Mouse (Mus musculus): ENCODE data around the gene Pgap3. TPM values are rescaled to one million over a fixed set of nuclear protein-coding genes. Genes with fewer than 3 reads are reported as not detected.

The Pgap3 gene
- polyA plus RNA-seq (2015; fragmentation: Nextera tagmentation; extraction: Ambion mirVana), result 6.5 and 7.7 TPM in 2 replicates

DNA sequence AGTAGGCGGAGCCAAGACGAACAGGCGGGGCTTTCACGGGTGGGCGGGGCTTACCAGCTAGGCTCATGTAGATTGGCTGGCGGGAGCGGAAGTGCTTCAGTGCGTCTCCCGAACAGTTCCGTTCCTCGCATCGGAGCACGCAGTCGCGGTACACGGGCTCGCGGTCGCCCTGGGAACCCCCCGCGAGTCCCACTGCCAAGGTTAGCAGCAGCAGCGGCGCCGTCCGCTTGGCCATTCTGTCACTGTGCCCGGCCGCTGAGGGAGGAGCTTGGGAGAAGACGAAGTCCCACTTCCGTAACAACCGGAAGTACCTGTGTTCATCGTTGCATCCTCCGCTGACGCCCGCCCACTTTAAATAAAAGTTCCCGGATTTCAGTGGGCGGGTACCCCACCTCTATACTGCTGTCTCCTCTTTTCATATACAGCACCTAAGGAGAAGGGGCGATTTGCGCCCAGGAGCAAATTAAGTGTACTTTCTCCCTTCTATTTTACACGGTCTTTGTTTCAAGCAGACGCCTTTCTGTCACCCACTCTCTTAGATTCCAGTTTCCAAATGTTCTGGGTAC lies at the start of gene Pgap3:
TSS of gene Pgap3 (minus strand) at position 330 of the 566 bp plus-strand sequence.
- WGBS, result under 1% methylated on average over 40 of the region's 40 CpGs
- H3K4me3 ChIP-seq, result peak within 1 kb of the TSS; percentile 72
- peak; percentile 93 for ATAC-seq (replicated peaks)
- peaks cover 4% of the 10 kb centered on the region; the same call in 1 of the 2 replicates for H3K27me3 ChIP-seq
- peak within 1 kb of the TSS; percentile 72 for H3K4me2 ChIP-seq (replicated peaks)
- H3K27ac ChIP-seq (replicated peaks), result peak within 1 kb of the TSS; percentile 95
- H3K4me1 ChIP-seq, result peaks cover 12% of the 10 kb centered on the region
- no peaks in the 10 kb centered on the region for H3K36me3 ChIP-seq
- peak within 1 kb of the TSS; percentile 72 for H3K9ac ChIP-seq (replicated peaks)
- no peaks in the 10 kb centered on the region for H3K9me3 ChIP-seq

DNA sequence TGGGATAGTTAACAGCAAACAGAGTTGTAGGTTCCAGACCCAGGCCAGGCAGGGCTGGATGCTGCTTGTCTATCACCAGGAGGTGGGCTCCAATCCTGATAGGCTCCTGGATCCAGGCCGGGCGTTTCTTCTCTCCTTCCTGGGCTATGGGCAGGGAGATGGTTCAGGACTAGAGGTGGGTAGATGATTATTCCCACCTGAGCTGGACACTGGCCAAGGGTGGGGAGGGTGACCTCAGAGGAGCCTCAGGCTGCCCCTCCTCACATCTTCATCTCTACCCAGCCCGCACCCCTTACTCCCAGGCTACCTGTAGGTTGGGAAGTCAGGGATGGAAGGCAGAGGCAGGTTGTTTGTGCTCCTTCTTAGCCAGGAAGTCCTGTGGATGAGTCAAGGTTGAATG lies 49.1 kb upstream of the Pgap3 start:
- WGBS, result 90% methylated on average over 3 of the region's 3 CpGs
- no peak overlapping the region for H3K4me3 ChIP-seq
- H3K27ac ChIP-seq (replicated peaks), result no peak overlapping the region
- no peak overlapping the region for H3K4me2 ChIP-seq (replicated peaks)
- H3K9ac ChIP-seq (replicated peaks), result no peak overlapping the region
- peaks cover 25% of the 10 kb centered on the region; the same call in 1 of the 2 replicates for H3K27me3 ChIP-seq
- no peaks in the 10 kb centered on the region for H3K36me3 ChIP-seq
- 0 out of 2 replicates have a peak, but pooled peaks cover 6% of the 10 kb centered on the region for H3K4me1 ChIP-seq
- no peaks in the 10 kb centered on the region for H3K9me3 ChIP-seq
- no peak for ATAC-seq (replicated peaks)

DNA sequence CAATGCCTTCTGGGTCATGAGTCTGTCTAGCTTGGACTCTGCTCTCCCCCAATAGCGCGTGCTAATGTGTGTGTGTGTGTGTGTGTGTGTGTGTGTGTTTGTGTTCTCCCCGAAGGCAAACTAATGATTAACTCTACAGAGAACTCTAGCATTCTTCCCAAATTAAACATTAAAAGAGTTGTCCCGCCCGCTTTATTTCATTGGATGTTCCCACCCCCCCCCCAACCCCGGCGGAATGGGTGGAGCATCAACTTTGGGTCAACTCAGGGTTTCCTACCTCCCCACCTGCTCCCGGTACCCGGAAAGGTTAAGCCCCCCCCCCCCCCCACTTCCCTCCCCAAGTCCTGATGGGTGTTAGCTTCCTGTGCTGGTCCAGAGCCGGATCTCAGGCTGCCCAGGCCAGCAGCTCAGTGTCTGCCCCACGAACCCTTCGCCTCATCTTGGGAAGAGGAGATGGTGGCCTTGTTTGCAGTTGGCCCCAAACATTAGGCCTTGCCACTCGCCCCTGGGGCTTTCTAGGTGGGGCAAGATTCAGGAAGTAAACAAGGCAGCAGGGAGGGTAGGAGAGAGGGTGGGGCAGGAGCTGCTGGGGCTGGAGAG lies 48.0 kb upstream of the Pgap3 start:
- Histone ChIP-seq H3K27me3 (peaks cover 25% of the 10 kb centered on the region; the same call in 1 of the 2 replicates), H3K4me2 (replicated peaks) (no peak overlapping the region), H3K4me1 (0 out of 2 replicates have a peak, but pooled peaks cover 6% of the 10 kb centered on the region), H3K9me3 (no peaks in the 10 kb centered on the region), H3K36me3 (no peaks in the 10 kb centered on the region), H3K9ac (replicated peaks) (no peak overlapping the region), H3K4me3 (no peak overlapping the region), H3K27ac (replicated peaks) (no peak overlapping the region)
- 53% methylated on average over 13 of the region's 13 CpGs for WGBS
- ATAC-seq (replicated peaks), result no peak

DNA sequence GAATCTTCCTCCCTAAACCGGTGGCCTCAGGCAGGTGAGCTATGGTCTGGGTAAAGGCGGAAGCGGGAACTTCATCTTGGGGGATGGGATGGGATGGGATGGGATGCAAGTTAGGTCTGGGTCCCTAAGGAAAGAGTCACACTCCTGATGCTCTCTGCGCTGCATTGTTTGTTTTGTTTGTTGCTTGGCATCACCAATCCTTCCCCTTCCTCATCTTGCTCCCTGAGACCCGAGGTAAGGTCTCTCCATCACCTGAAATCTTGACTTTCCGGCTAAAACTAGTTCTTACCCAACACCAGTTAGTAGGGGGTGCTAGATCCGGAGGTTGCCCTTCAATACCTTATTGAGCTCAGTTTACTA lies 47.2 kb upstream of the Pgap3 start:
- WGBS, result 20% methylated on average over 7 of the region's 7 CpGs
- no peak overlapping the region for H3K4me3 ChIP-seq
- H3K27me3 ChIP-seq, result peaks cover 25% of the 10 kb centered on the region; the same call in 1 of the 2 replicates
- no peak overlapping the region for H3K4me2 ChIP-seq (replicated peaks)
- H3K4me1 ChIP-seq, result 0 out of 2 replicates have a peak, but pooled peaks cover 6% of the 10 kb centered on the region
- H3K27ac ChIP-seq (replicated peaks), result no peak overlapping the region
- no peaks in the 10 kb centered on the region for H3K36me3 ChIP-seq
- no peaks in the 10 kb centered on the region for H3K9me3 ChIP-seq
- ATAC-seq (replicated peaks), result no peak
- no peak overlapping the region for H3K9ac ChIP-seq (replicated peaks)

DNA sequence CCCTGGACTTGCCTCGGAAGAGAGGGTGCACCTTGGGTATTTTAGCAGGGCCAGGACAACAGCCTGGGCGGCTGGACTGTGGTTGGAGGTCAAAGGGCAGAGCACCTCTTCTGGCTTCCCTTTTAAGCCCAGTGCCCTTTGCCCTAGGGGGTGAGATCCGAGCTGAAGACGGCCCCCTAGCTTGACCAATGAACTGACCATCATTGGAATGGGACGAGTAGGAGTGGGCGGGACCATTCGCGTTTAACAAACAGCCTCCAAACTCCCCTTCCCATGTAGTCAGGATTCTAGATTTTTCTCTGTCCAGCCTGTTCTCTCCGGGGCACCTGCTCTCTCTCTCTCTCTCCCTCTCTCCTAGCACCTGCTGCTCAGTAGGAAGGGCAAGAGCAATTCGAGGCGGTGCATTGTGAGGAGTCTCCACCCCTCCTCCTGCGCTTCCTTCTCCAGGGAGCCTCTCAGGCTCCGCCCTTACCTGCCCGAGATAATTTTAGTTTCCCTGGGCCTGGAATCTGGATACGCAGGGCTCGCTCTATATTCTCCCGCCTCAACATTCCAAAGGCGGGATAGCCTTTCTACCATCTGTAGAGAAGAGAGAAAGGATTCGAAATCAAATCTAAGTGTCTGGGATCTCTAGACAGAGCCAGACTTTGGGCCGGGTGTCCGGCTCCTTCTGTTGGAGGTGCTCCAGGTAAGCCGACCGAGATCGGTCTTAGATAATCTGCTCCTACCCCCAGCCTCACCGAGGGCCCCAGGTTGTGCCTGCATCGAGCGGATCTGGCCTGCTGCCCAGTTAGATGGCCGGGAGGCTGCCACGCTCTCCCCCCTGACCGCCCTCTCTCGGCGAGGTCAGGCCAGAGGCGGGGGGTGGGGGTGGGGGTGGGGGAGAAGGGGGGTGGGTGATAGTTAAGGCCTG lies 46.5 kb upstream of the Pgap3 start:
- H3K9ac ChIP-seq (replicated peaks), result no peak overlapping the region
- 0 out of 2 replicates have a peak overlapping the region, but pooled peaks have one; percentile 13 for H3K4me3 ChIP-seq
- no peaks in the 10 kb centered on the region for H3K36me3 ChIP-seq
- H3K4me1 ChIP-seq, result 0 out of 2 replicates have a peak, but pooled peaks cover 6% of the 10 kb centered on the region
- ATAC-seq (replicated peaks), result no peak
- H3K9me3 ChIP-seq, result no peaks in the 10 kb centered on the region
- H3K4me2 ChIP-seq (replicated peaks), result peak overlapping the region; percentile 12; the same call in 1 of the 2 replicates
- H3K27ac ChIP-seq (replicated peaks), result no peak overlapping the region
- 3% methylated on average over 32 of the region's 33 CpGs for WGBS
- peaks cover 25% of the 10 kb centered on the region; the same call in 1 of the 2 replicates for H3K27me3 ChIP-seq

DNA sequence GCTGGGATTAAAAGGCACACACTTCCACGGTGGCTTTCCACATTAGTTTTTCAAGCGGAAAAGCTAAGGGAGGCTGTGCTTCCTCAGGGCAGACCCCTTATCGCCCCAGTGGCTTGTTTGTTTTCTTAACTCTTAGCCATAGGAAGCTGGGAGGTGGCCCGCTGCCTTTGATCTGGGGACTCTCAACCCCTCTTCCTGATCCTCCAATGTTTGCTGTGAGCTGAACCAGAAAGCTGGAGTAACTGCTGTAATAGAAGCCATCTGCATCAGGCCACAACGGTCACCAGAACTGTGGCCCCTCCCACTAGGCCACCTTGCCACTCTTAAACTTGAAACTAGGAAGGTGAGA lies 45.9 kb upstream of the Pgap3 start, which contains the start of gene Grb7:
TSS of gene Grb7 (plus strand) at position 182 of the 349 bp plus-strand sequence.
- Histone ChIP-seq H3K9me3 (no peaks in the 10 kb centered on the region), H3K9ac (replicated peaks) (no peak within 1 kb of the TSS), H3K27me3 (peaks cover 25% of the 10 kb centered on the region; the same call in 1 of the 2 replicates), H3K4me2 (replicated peaks) (peak within 1 kb of the TSS; percentile 12; the same call in 1 of the 2 replicates), H3K27ac (replicated peaks) (no peak within 1 kb of the TSS), H3K4me1 (0 out of 2 replicates have a peak, but pooled peaks cover 6% of the 10 kb centered on the region), H3K4me3 (0 out of 2 replicates have a peak within 1 kb of the TSS, but pooled peaks have one; percentile 13), H3K36me3 (no peaks in the 10 kb centered on the region)
- 21% methylated on average over 5 of the region's 5 CpGs for WGBS
- ATAC-seq (replicated peaks), result no peak

DNA sequence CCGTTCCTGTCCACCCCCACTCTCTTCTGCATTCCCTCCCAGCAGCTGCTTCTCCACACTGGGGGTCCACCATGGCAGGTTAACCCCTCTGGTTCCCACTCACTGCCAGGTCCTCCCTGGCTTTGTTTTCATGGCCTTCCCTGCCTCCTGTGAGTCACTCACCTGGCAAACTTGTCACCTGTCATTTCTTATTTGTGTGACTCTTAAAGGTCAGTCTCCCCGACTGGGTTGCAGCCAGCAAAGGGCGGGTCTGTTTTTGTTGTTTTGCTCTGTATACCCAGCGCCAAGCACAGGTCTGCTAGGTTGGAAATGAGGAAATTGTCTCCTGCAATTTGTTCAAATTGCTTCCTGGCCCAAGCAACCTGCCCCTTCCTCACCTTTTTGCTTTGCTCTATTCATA lies 45.4 kb upstream of the Pgap3 start:
- ATAC-seq (replicated peaks), result no peak
- H3K4me1 ChIP-seq, result 0 out of 2 replicates have a peak, but pooled peaks cover 6% of the 10 kb centered on the region
- H3K27ac ChIP-seq (replicated peaks), result no peak overlapping the region
- WGBS, result 67% methylated on average over 4 of the region's 4 CpGs
- H3K36me3 ChIP-seq, result no peaks in the 10 kb centered on the region
- H3K9me3 ChIP-seq, result no peaks in the 10 kb centered on the region
- H3K9ac ChIP-seq (replicated peaks), result no peak overlapping the region
- H3K4me3 ChIP-seq, result no peak overlapping the region
- H3K4me2 ChIP-seq (replicated peaks), result no peak overlapping the region
- peaks cover 25% of the 10 kb centered on the region; the same call in 1 of the 2 replicates for H3K27me3 ChIP-seq

DNA sequence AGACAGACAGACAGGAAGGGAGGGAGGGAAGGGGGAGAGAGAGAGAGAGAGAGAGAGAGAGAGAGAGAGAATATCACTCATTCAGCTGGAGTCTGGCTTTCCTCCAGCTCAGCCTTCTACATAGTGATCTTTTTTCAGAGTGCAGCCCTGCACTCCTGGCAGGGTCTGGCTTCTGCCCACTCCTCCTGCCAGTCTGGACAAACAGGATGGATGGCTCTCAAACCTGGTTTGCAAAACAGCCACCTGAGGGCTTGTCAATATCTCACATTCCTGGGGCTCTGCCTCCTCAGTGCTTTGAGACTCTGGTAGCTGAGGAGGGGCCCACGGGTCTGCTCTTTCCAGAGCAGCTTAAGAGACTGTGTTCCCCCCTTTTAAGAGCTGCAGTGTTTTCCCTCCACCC lies 44.9 kb upstream of the Pgap3 start:
- Histone ChIP-seq H3K36me3 (no peaks in the 10 kb centered on the region), H3K4me3 (no peak overlapping the region), H3K4me2 (replicated peaks) (no peak overlapping the region), H3K27me3 (peaks cover 25% of the 10 kb centered on the region; the same call in 1 of the 2 replicates), H3K27ac (replicated peaks) (no peak overlapping the region), H3K4me1 (0 out of 2 replicates have a peak, but pooled peaks cover 6% of the 10 kb centered on the region), H3K9ac (replicated peaks) (no peak overlapping the region), H3K9me3 (no peaks in the 10 kb centered on the region)
- 58% methylated on average over 1 of the region's 1 CpGs for WGBS
- ATAC-seq (replicated peaks), result no peak

DNA sequence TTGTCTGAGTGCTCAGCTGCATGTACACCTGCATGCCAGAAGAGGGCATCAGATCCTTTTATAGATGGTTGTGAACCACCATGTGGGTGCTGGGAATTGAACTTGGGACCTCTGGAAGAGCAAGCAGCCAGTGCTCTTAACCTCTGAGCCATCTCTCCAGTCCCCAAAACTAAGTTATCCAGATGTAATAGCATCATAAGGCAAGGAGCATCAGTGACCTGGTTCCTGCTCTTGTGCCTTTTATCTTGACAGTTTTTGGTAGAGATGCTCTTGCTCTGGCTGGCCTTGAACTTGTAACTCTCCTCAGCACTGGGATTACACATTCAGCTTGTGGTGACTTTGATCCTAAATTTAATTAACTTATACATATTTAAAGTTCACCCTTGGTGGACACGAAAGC lies 43.4 kb upstream of the Pgap3 start:
- H3K9me3 ChIP-seq, result no peaks in the 10 kb centered on the region
- H3K36me3 ChIP-seq, result no peaks in the 10 kb centered on the region
- no peak overlapping the region for H3K9ac ChIP-seq (replicated peaks)
- peaks cover 9% of the 10 kb centered on the region; the same call in 1 of the 2 replicates for H3K4me1 ChIP-seq
- ATAC-seq (replicated peaks), result no peak
- H3K4me3 ChIP-seq, result no peak overlapping the region
- peaks cover 21% of the 10 kb centered on the region; the same call in 1 of the 2 replicates for H3K27me3 ChIP-seq
- WGBS, result 94% methylated on average over 1 of the region's 1 CpGs
- H3K27ac ChIP-seq (replicated peaks), result no peak overlapping the region
- no peak overlapping the region for H3K4me2 ChIP-seq (replicated peaks)

DNA sequence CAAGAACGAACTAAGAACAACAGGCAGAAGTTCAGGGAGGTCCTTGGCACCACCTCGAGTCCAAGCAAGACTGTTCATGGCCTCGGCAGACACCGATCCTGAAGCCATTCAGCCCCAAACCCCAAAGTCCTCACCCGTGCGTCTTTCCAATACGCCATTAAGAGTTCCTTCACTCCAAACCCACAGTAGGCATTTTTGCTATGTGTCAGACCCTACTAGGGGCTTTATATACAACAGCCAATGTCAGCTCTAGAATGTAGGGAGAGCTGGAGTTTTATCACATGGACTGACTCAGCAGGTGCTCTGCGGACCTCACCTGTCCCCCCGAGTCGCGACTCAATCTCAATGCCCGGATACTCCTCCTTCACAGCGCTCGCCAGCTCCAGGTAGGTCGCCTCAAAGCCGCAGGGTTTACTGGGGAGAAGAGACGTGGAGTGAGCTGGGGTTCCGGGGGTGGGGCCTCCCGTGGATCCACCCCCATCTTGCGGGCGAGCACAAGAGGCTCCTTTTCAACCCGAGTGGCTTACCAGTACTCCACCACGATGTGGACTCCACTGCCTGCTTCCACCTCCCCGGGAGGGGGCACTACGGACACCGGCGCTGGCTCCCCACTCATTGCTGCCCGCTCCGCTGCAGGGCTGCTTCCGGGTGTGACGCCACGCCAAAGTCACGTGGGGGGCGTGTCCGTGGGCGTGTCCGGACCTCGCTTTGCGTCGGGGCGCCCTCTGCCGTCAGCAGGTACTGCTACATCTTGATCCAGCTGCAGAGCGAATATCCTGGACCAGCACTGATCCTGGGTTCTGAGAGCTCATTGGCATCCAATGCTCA lies 38.3 kb upstream of the Pgap3 start, which contains the start of gene Mien1:
TSS of gene Mien1 (minus strand) at position 661 of the 828 bp plus-strand sequence.
- peak within 1 kb of the TSS; percentile 81 for H3K4me3 ChIP-seq
- H3K4me2 ChIP-seq (replicated peaks), result peak within 1 kb of the TSS; percentile 68
- peak within 1 kb of the TSS; percentile 64 for H3K9ac ChIP-seq (replicated peaks)
- peaks cover 6% of the 10 kb centered on the region; the same call in 1 of the 2 replicates for H3K36me3 ChIP-seq
- H3K4me1 ChIP-seq, result peaks cover 10% of the 10 kb centered on the region
- peak; percentile 93 for ATAC-seq (replicated peaks)
- no peaks in the 10 kb centered on the region for H3K27me3 ChIP-seq
- no peaks in the 10 kb centered on the region for H3K9me3 ChIP-seq
- WGBS, result 2% methylated on average over 43 of the region's 43 CpGs
- peak within 1 kb of the TSS; percentile 78 for H3K27ac ChIP-seq (replicated peaks)

DNA sequence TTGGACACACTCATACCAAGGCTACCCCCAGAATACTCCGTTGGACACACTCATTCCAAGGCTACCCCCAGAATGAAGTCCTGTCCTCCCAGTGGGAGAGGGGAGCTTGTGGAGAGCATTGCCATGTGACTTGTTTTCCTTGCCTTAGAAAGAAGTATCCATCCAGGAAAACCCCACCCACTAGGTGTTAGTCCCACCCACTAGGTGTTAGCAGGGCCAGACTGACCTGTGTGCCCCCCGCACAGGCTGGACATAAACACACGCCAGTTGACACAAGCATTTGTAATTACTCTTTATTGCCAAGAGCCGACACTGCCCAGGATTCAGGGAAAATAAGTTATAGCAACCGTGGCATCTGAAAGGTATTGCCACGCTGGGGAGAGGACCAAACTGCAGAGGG lies 37.2 kb upstream of the Pgap3 start:
- WGBS, result 91% methylated on average over 6 of the region's 6 CpGs
- Histone ChIP-seq H3K27ac (replicated peaks) (no peak overlapping the region), H3K9me3 (no peaks in the 10 kb centered on the region), H3K9ac (replicated peaks) (no peak overlapping the region), H3K4me3 (peak overlapping the region; percentile 81; the same call in 1 of the 2 replicates), H3K4me1 (peaks cover 10% of the 10 kb centered on the region), H3K27me3 (no peaks in the 10 kb centered on the region), H3K4me2 (replicated peaks) (no peak overlapping the region), H3K36me3 (peaks cover 6% of the 10 kb centered on the region; the same call in 1 of the 2 replicates)
- no peak for ATAC-seq (replicated peaks)

Data from forebrain, embryonic 15.5 days (tissue).